Comparison of ENCODE assay signal across 23 mouse cellular contexts in the genomic region with DNA sequence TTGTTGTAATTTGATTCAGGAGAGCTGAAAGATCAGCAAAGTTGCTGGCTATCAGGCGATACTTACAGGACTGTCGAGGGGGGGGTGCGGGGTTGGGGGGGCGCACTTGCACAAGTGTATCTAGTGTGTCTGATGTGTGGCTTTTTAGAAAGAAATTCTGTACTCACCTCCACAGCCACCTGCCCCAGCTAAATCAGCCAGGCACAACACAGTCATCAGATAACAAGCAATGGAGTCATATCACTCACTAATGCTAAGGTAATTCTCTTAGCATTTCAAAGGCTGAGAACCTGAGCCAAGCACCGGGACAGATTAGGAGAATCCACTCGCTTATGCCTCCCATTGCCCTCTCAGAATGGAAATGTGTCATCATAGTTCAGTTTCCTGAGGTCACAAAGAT.
"Had no signal": no experiment of that assay in that cellular context is flagged by ENCODE, and none has a peak within 500 bp of the region (broad histone marks: within the 10 kb centered on the region; RNA-seq: fewer than 3 reads in every experiment).

No protein-coding gene starts in this region.

- H3K27me3 ChIP-seq: heart, embryonic 13.5 days; heart, embryonic 15.5 days; hindbrain, embryonic 13.5 days; hindbrain, embryonic 15.5 days; kidney, embryonic 15.5 days; limb, embryonic 12.5 days had no signal

- H3K36me3 ChIP-seq: heart, embryonic 13.5 days; heart, embryonic 15.5 days; hindbrain, embryonic 13.5 days; hindbrain, embryonic 15.5 days; kidney, embryonic 15.5 days; limb, embryonic 10.5 days; limb, embryonic 12.5 days had no signal

- H3K4me1 ChIP-seq: heart, embryonic 13.5 days; heart, embryonic 15.5 days; hindbrain, embryonic 15.5 days; kidney, embryonic 15.5 days; limb, embryonic 10.5 days; limb, embryonic 12.5 days had no signal

- ATAC-seq: hindbrain, postnatal 0 days; intestine, embryonic 16.5 days had no signal

- H3K9me3 ChIP-seq: heart, embryonic 13.5 days; heart, embryonic 15.5 days; hindbrain, embryonic 13.5 days; hindbrain, embryonic 15.5 days; kidney, embryonic 15.5 days; limb, embryonic 10.5 days; limb, embryonic 12.5 days had no signal

- H3K27ac ChIP-seq: heart, adult 2 months; heart, embryonic 13.5 days; heart, embryonic 15.5 days; hindbrain, embryonic 13.5 days; hindbrain, embryonic 15.5 days; hindbrain, postnatal 0 days; kidney, embryonic 15.5 days; layer of hippocampus, adult 2 months; left cerebral cortex, adult 2 months; limb, embryonic 10.5 days; limb, embryonic 12.5 days had no signal

- DNase-seq: gastrocnemius, postnatal 14 days; gastrocnemius, postnatal 36 days; heart, adult 2 months; heart, postnatal 14 days; heart, postnatal 36 days; kidney, adult 11 months; kidney, adult 2 months; kidney, adult 9 months; kidney, postnatal 10 days; kidney, postnatal 25 days; kidney, postnatal 4 days had no signal

- H3K4me2 ChIP-seq: heart, embryonic 11.5 days; heart, embryonic 13.5 days; heart, embryonic 15.5 days; hindbrain, embryonic 13.5 days; hindbrain, embryonic 15.5 days; kidney, embryonic 15.5 days; limb, embryonic 12.5 days had no signal

- H3K4me3 ChIP-seq: heart, adult 2 months; heart, embryonic 13.5 days; heart, embryonic 15.5 days; hindbrain, embryonic 13.5 days; hindbrain, embryonic 15.5 days; kidney, embryonic 15.5 days; layer of hippocampus, adult 2 months; left cerebral cortex, adult 2 months; limb, embryonic 10.5 days; limb, embryonic 12.5 days had no signal

- H3K9ac ChIP-seq: heart, embryonic 13.5 days; heart, embryonic 15.5 days; hindbrain, embryonic 13.5 days; hindbrain, embryonic 15.5 days; kidney, embryonic 15.5 days; limb, embryonic 12.5 days had no signal
